Mouse (Mus musculus) right cerebral cortex, postnatal 36 days (tissue): ENCODE measurements at regions not wholly inside any gene's neighbourhood (a gene's known extent, or its start where the extent isn't known, plus 50 kb on each side); places are given as distances from the start of the nearest gene placed in this dataset.
"Not testable (repeated sequence)": the region's sequence is repeated elsewhere in the genome, so short reads cannot be mapped to it uniquely, and the experiment has no call there.

ENCODE experiments used
- DNase-seq, 2 experiments: peaks; one replicate each; pipeline ENCODE4 v3.0.0; 2022; ENCODE audit warnings: low spot score in 2 of 2, mixed read lengths in 1 of 2

GRCm38 (mm10) chr13:88459474-88460173 lies 361.6 kb upstream of the Edil3 start:
- DNase-seq, result no peak

- DNase-seq, result no peak
Observed at GRCm38 (mm10) chr13:88490104-88490503, 331.2 kb upstream of the Edil3 start.

GRCm38 (mm10) chr13:88510850-88511554 lies 310.3 kb upstream of the Edil3 start:
- no peak for DNase-seq

- no peak for DNase-seq
Observed at GRCm38 (mm10) chr13:88534796-88535195, 286.5 kb upstream of the Edil3 start.

- peak; percentile 4 to 15 for DNase-seq
Observed at GRCm38 (mm10) chr13:88554504-88554903, 266.8 kb upstream of the Edil3 start.

- no peak for DNase-seq
Observed at GRCm38 (mm10) chr13:88564978-88565377, 256.3 kb upstream of the Edil3 start.

GRCm38 (mm10) chr13:88602244-88602643 lies 219.0 kb upstream of the Edil3 start:
- DNase-seq, result no peak

- DNase-seq, result peak; percentile 5 to 45
Observed at GRCm38 (mm10) chr13:88610610-88611009, 210.7 kb upstream of the Edil3 start.

GRCm38 (mm10) chr13:88613231-88613630 lies 208.0 kb upstream of the Edil3 start:
- DNase-seq, result no peak

GRCm38 (mm10) chr13:88650135-88650534 lies 171.1 kb upstream of the Edil3 start:
- no peak for DNase-seq

GRCm38 (mm10) chr13:88651036-88651435 lies 170.2 kb upstream of the Edil3 start:
- no peak for DNase-seq

GRCm38 (mm10) chr13:88655030-88655429 lies 166.2 kb upstream of the Edil3 start:
- no peak for DNase-seq

GRCm38 (mm10) chr13:88675835-88676234 lies 145.4 kb upstream of the Edil3 start:
- no peak for DNase-seq

- DNase-seq, result no peak
Observed at GRCm38 (mm10) chr13:88704526-88704925, 116.7 kb upstream of the Edil3 start.

GRCm38 (mm10) chr13:88729626-88730025 lies 91.6 kb upstream of the Edil3 start:
- DNase-seq, result not testable (repeated sequence)

- no peak for DNase-seq
Observed at GRCm38 (mm10) chr13:88749916-88750315, 71.4 kb upstream of the Edil3 start.
